Mouse (Mus musculus): Measurements from ENCODE around the gene Tmco3. TPM values are rescaled to one million over a fixed set of nuclear protein-coding genes. Genes with fewer than 3 reads are reported as not detected.

Gene Tmco3
- total RNA-seq (2023) = 10 to 100 TPM; 23.0 to 23.5 TPM

GRCm38 (mm10) chr8:13287692-13288623 lies at the start of gene Tmco3, which contains the start of gene Dcun1d2:
TSS of gene Tmco3 (plus strand) at chr8:13288190.
TSS of gene Dcun1d2 (minus strand) at chr8:13288131.

GRCm38 (mm10) chr8:13254019-13254418 lies 34.0 kb upstream of the Tmco3 start, which contains the start of gene Adprhl1:
TSS of gene Adprhl1 (minus strand) at chr8:13254162.

GRCm38 (mm10) chr8:13338255-13338860 lies 50.4 kb downstream of the Tmco3 start, which contains the start of gene Tfdp1:
TSS of gene Tfdp1 (plus strand) at chr8:13338751.

Other genes starting within 250 kb of the Tmco3 start
- gene Proz, start 227.3 kb upstream of the Tmco3 start, total RNA-seq (2023) = not detected
- gene Pcid2, start 182.7 kb upstream of the Tmco3 start, total RNA-seq (2023) = 10 to 100 TPM; 35.5 to 37.2 TPM
- gene Cul4a, start 182.6 kb upstream of the Tmco3 start, total RNA-seq (2023) = 10 to 100 TPM; 44.9 to 48.0 TPM
- 10 to 100 TPM; 92.5 to 93.2 TPM for gene Lamp1, start 129.0 kb upstream of the Tmco3 start, total RNA-seq (2023)
- gene Grtp1, start 87.6 kb upstream of the Tmco3 start, total RNA-seq (2023) = not detected
- not detected for gene Adprhl1, start 34.0 kb upstream of the Tmco3 start, total RNA-seq (2023)
- gene Dcun1d2, start 59 bp upstream of the Tmco3 start, total RNA-seq (2023) = 10 to 100 TPM; 19.1 to 20.2 TPM
- 10 to 100 TPM; 40.2 to 47.1 TPM for gene Tfdp1, start 50.6 kb downstream of the Tmco3 start, total RNA-seq (2023)
- gene Atp4b, start 108.6 kb downstream of the Tmco3 start, total RNA-seq (2023) = not detected
- not detected for gene Grk1, start 116.9 kb downstream of the Tmco3 start, total RNA-seq (2023)
- gene Tmem255b, start 147.0 kb downstream of the Tmco3 start, total RNA-seq (2023) = not detected
- gene Gas6, start 206.3 kb downstream of the Tmco3 start, total RNA-seq (2023) = not detected